Mouse (Mus musculus): Measurements from ENCODE around the gene Kdf1. TPM values are rescaled to one million over a fixed set of nuclear protein-coding genes. Genes with fewer than 3 reads are reported as not detected.

The Kdf1 gene
- not detected in 2 replicates for polyA plus RNA-seq (2012; ENCODE audit: insufficient read depth, insufficient read length, missing spikeins)

GRCm38 (mm10) chr4:133518601-133519368 is at the start of gene Kdf1:
Kdf1 (plus strand) TSS chr4:133518963.
- Histone ChIP-seq H3K4me3 (ENCODE audit: insufficient read depth, low read depth, low read length) (peak within 1 kb of the TSS; percentile 12; the same call in 1 of the 2 replicates), H3K27ac (replicated peaks; ENCODE audit: low read depth, low read length) (no peak within 1 kb of the TSS), H3K4me1 (ENCODE audit: control insufficient read depth, insufficient read depth, insufficient read length, low read length) (no peaks in the 10 kb centered on the region)

- H3K27ac ChIP-seq (replicated peaks; ENCODE audit: low read depth, low read length) = no peak overlapping the region
- H3K4me1 ChIP-seq (ENCODE audit: control insufficient read depth, insufficient read depth, insufficient read length, low read length) = no peaks in the 10 kb centered on the region
- peak overlapping the region; percentile 23; the same call in 1 of the 2 replicates for H3K4me3 ChIP-seq (ENCODE audit: insufficient read depth, low read depth, low read length)
Observed at GRCm38 (mm10) chr4:133469122-133469521, 49.6 kb upstream of the Kdf1 start.

DNA sequence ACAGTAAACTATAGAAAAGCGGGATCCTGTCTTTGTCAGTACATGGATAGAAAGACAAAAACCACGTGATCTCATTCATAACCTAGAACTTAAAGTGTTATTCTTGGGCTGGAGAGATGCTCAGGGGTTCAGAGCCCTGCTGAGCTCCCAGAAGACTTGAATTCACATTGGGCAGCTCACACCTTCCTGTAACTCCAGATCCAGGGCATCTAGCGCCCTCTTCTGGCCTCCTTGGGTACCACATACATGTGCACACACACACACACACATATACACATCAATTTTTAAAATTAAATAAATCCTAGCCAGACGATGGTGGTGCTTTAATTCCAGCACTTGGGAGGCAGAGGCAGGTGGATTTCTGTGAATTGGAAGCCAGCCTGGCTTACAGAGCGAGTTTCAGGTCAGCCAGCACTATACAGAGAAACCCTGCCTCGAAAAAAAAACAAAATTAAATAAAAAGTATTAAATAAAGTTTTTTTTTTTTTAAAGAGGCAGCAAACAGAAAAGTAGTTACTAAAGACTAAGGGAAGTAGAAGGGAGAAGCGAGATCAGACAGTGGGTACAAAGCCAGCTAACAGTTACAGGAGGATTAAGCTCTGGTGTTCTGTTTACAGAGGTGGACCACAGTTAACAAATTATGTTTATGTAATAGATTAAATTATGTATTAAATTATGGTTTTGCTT is 47.5 kb upstream of the Kdf1 start:
- Histone ChIP-seq H3K27ac (replicated peaks; ENCODE audit: low read depth, low read length) (no peak overlapping the region), H3K4me3 (ENCODE audit: insufficient read depth, low read depth, low read length) (no peak overlapping the region), H3K4me1 (ENCODE audit: control insufficient read depth, insufficient read depth, insufficient read length, low read length) (no peaks in the 10 kb centered on the region)

GRCm38 (mm10) chr4:133473833-133474232 is 44.9 kb upstream of the Kdf1 start:
- H3K4me3 ChIP-seq (ENCODE audit: insufficient read depth, low read depth, low read length) = no peak overlapping the region
- H3K27ac ChIP-seq (replicated peaks; ENCODE audit: low read depth, low read length) = no peak overlapping the region
- no peaks in the 10 kb centered on the region for H3K4me1 ChIP-seq (ENCODE audit: control insufficient read depth, insufficient read depth, insufficient read length, low read length)

GRCm38 (mm10) chr4:133479458-133480184 is 39.1 kb upstream of the Kdf1 start, which contains the start of gene Tent5b:
Tent5b (plus strand) TSS chr4:133480132.
- H3K4me3 ChIP-seq (ENCODE audit: insufficient read depth, low read depth, low read length) = peak within 1 kb of the TSS; percentile 52
- peaks cover 5% of the 10 kb centered on the region; the same call in 1 of the 2 replicates for H3K4me1 ChIP-seq (ENCODE audit: control insufficient read depth, insufficient read depth, insufficient read length, low read length)
- no peak within 1 kb of the TSS for H3K27ac ChIP-seq (replicated peaks; ENCODE audit: low read depth, low read length)

- peaks cover 5% of the 10 kb centered on the region; the same call in 1 of the 2 replicates for H3K4me1 ChIP-seq (ENCODE audit: control insufficient read depth, insufficient read depth, insufficient read length, low read length)
- H3K4me3 ChIP-seq (ENCODE audit: insufficient read depth, low read depth, low read length) = peak overlapping the region; percentile 52
- H3K27ac ChIP-seq (replicated peaks; ENCODE audit: low read depth, low read length) = no peak overlapping the region
Observed at GRCm38 (mm10) chr4:133480185-133480537, 38.6 kb upstream of the Kdf1 start.

DNA sequence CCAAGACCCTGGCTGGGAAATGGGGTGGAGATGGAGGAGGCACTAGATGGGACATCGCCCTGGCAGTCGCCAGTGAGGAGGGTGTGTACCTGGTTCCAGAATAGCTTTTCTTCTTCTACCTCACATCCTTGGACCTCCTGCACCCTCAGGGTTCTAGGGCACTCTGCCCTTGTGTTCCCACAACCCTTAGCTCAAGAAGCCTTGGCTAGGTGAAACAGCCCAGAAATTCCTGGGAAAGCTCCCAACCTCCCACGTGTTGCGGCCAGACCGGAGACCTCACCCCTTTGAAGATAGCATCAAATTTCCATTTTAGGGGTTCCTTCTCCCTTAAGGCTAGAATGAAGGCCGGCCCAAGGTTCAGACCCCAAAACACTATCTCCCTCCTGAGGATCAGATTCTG is 38.0 kb upstream of the Kdf1 start:
- Histone ChIP-seq H3K27ac (replicated peaks; ENCODE audit: low read depth, low read length) (no peak overlapping the region), H3K4me1 (ENCODE audit: control insufficient read depth, insufficient read depth, insufficient read length, low read length) (peaks cover 5% of the 10 kb centered on the region; the same call in 1 of the 2 replicates), H3K4me3 (ENCODE audit: insufficient read depth, low read depth, low read length) (peak overlapping the region; percentile 52; the same call in 1 of the 2 replicates)

DNA sequence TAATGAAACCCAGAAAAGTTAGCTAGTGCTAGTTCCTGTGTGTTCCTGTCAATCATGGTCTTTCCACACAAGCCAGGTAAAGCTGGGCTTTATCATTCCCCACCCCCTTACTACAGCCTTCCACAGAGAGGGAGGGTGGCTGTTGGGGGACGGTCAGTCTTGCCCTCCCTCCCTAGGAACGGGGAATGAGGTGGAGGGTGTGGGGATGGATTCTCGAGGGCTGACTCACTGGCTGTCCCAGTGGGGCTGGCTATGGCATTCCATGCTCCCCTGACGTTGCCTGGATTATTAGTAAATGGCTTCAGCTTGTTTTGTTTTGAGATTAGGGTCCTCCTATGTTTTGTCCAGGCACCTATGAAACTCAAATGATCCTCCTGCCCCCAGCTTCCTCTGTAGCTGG is 37.3 kb upstream of the Kdf1 start:
- peaks cover 5% of the 10 kb centered on the region; the same call in 1 of the 2 replicates for H3K4me1 ChIP-seq (ENCODE audit: control insufficient read depth, insufficient read depth, insufficient read length, low read length)
- H3K27ac ChIP-seq (replicated peaks; ENCODE audit: low read depth, low read length) = no peak overlapping the region
- no peak overlapping the region for H3K4me3 ChIP-seq (ENCODE audit: insufficient read depth, low read depth, low read length)

DNA sequence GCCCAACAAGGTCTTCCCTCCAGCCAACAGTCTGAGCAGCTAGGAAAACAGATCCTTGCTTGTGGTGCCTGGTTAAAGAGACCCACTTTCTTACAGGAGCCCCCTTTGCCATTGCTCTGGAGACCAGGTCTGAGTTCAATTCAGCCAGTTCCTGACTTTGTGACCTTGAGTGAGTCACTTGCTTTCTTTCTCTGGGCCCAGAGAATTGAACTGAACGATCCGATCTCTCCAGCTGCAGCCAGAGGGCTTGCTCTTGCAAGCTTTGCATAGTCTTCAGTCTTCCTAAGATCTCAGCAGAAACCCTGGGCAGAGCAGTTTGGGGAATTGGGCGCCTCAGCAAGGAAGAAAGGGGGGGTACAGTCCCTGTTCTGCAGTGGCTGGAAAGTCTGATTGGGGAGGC is 36.3 kb upstream of the Kdf1 start:
- Histone ChIP-seq H3K4me3 (ENCODE audit: insufficient read depth, low read depth, low read length) (no peak overlapping the region), H3K27ac (replicated peaks; ENCODE audit: low read depth, low read length) (no peak overlapping the region)

DNA sequence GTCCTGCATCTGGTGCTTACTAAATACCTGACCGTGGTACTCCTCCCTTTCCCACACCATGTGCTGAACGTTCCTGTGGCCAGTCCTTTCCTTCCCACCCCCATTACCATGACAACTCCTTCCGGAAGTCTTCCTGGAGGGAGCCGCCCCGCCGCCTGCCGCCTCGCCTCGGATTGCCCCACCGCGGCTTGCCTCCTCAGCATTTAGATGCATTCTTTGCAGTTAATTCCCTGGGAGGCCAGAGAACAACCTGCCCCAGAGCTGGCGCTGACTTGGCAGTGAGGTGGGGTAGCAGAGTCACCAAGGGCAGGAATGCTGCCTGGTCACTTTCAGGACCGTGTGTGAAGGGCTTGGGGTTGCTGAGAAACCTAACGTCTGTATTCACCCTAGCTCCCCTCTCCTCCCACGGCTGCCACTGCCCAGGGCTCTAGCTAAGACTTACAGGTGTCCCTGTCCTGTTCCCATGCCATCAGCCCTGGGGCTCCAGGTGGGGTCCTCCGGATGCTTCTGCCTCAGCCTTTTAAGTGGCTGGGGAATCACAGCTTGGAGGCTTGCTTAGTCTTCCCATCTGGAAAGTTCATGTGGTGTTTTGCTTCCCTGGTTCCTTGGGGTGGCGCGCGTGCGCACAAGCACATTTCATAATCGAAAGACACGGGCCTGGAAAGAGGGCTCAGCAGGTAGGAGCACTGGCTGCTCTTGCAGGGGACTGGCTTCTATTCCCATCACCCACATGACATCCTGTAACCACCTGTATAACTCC is 34.3 kb upstream of the Kdf1 start:
- H3K27ac ChIP-seq (replicated peaks; ENCODE audit: low read depth, low read length) = no peak overlapping the region
- H3K4me3 ChIP-seq (ENCODE audit: insufficient read depth, low read depth, low read length) = peak overlapping the region; percentile 30

More for the DNA sequence above, 36.3 kb upstream of the Kdf1 start:
- H3K4me1 ChIP-seq (ENCODE audit: control insufficient read depth, insufficient read depth, insufficient read length, low read length) = peaks cover 5% of the 10 kb centered on the region; the same call in 1 of the 2 replicates

GRCm38 (mm10) chr4:133485691-133486425 is 32.9 kb upstream of the Kdf1 start:
- Histone ChIP-seq H3K4me1 (ENCODE audit: control insufficient read depth, insufficient read depth, insufficient read length, low read length) (peaks cover 5% of the 10 kb centered on the region), H3K27ac (replicated peaks; ENCODE audit: low read depth, low read length) (no peak overlapping the region), H3K4me3 (ENCODE audit: insufficient read depth, low read depth, low read length) (no peak overlapping the region)

More for the DNA sequence above, 34.3 kb upstream of the Kdf1 start:
- peaks cover 6% of the 10 kb centered on the region for H3K4me1 ChIP-seq (ENCODE audit: control insufficient read depth, insufficient read depth, insufficient read length, low read length)

DNA sequence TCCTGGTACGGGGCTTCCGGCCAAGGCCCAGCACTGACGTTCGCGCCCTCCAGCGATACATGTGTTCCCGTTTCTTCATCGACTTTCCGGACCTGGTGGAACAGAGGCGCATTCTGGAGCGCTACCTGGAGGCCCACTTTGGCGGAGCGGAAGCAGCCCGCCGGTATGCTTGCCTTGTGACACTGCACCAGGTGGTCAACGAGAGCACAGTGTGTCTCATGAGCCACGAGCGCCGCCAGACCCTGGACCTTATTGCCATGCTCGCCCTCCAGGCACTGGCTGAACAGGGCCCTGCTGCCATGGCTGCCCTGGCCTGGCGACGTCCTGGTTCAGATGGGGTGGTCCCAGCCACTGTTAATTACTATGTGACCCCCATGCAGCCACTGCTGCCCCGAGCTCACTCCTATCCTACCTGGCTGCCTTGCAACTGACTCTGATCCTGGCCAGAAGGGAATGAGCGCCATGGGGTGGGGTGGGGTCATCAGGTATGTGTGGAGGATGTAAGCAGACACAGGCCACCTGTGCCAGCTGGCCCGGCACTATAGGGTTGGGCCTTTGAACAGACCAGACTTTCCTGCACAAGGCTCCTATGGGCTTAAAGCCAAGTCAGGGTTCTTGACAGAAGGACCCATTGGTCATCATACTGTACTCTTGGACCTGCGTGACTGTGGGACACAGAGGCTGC is 31.9 kb upstream of the Kdf1 start:
- Histone ChIP-seq H3K4me3 (ENCODE audit: insufficient read depth, low read depth, low read length) (no peak overlapping the region), H3K4me1 (ENCODE audit: control insufficient read depth, insufficient read depth, insufficient read length, low read length) (peaks cover 5% of the 10 kb centered on the region), H3K27ac (replicated peaks; ENCODE audit: low read depth, low read length) (no peak overlapping the region)

DNA sequence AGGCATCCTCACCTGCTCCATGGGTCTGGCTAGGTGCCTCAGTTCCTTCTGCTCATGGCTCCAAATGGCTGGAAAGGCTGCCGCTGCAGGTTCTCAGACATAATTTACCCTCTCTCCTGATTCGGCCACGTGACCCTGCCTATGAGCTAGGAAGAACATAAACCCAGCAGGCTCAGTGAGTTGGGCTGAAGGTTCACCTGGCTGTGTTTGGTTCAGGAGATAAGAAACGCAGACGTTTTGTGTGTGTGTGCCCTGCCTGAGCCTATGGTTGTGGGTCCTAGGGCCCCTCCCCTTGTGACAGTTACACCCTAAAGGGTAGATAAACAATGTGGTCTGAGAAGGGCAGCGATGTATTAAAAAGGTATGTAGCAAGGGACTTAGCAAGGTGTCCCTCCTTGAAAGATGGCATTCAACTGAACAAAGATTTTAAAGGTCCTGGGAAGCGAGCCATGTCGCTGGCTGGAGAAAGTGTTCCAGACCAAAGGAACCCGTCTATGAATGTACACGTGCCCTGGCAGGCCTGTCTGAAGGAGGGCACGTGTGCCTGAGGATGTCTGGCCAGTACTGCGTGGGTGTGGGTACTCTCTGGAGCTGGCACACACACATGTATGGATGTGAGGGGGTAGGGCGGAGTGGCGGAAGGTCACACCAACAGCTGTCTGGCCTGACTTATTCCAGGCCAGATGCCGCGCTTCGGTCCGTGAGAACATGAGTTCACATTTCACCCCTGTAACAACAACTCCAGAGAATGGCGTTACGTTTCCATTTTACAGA is 30.0 kb upstream of the Kdf1 start:
- Histone ChIP-seq H3K4me1 (ENCODE audit: control insufficient read depth, insufficient read depth, insufficient read length, low read length) (peaks cover 8% of the 10 kb centered on the region), H3K27ac (replicated peaks; ENCODE audit: low read depth, low read length) (no peak overlapping the region), H3K4me3 (ENCODE audit: insufficient read depth, low read depth, low read length) (no peak overlapping the region)
